Mouse (Mus musculus) forebrain, embryonic 12.5 days (tissue): ENCODE results near the gene Cacul1. TPM values are rescaled to one million over a fixed set of nuclear protein-coding genes. Genes with fewer than 3 reads are reported as not detected.

Experiments
- ATAC-seq: fragments of 200-750 bp; cut with Nextera tagmentation; 2 replicates; pipeline ENCODE4 v1.8.0; 2017; ENCODE audit warnings: moderate TSS enrichment; ENCODE audit not compliant: low FRiP score
- H3K27ac ChIP-seq: fragments of 300-500 bp; sonication (generic); 2 replicates; pipeline ENCODE4 v1.5.1; 2016; ENCODE audit warnings: mild to moderate bottlenecking
- H3K27me3 ChIP-seq: fragments of 300-500 bp; sonication (generic); 2 replicates; pipeline ENCODE4 v1.6.1; 2016; ENCODE audit warnings: mild to moderate bottlenecking
- H3K36me3 ChIP-seq: fragments of 300-500 bp; sonication (generic); replicated peaks from 2 replicates; pipeline ENCODE4 v1.6.1; 2016; ENCODE audit warnings: mild to moderate bottlenecking
- H3K4me1 ChIP-seq: fragments of 300-500 bp; sonication (generic); 2 replicates; pipeline ENCODE4 v1.6.1; 2016
- H3K4me2 ChIP-seq: fragments of 300-500 bp; sonication (generic); 2 replicates; pipeline ENCODE4 v1.6.1; 2016; ENCODE audit warnings: mild to moderate bottlenecking, moderate library complexity
- H3K4me3 ChIP-seq: fragments of 300-500 bp; sonication (generic); replicated peaks from 2 replicates; pipeline ENCODE4 v1.5.1; 2016; ENCODE audit warnings: mild to moderate bottlenecking
- H3K9ac ChIP-seq: fragments of 300-500 bp; sonication (generic); 2 replicates; pipeline ENCODE4 v1.6.1; 2016; ENCODE audit warnings: mild to moderate bottlenecking
- H3K9me3 ChIP-seq: fragments of 300-500 bp; sonication (generic); 2 replicates; pipeline ENCODE4 v1.6.1; 2016
- WGBS: fragments of 180-500 bp; shearing (Covaris S2); methylation state at CpG from one replicate; pipeline ENCODE4 v1.1.7; 2016; 5-methylcytosine and 5-hydroxymethylcytosine counted together
- polyA plus RNA-seq: library from polyadenylated mRNA; unstranded; fragments of >200 nt; fragmentation: Nextera tagmentation; extraction: Ambion mirVana; gene quantifications from 2 replicates; pipeline ENCODE4 v1.2.1, GENCODE M21; 2016

Cacul1 gene
- polyA plus RNA-seq, 1 experiment from 2014 or later = 34.1 TPM

GRCm38 (mm10) chr19:60525086-60525485 is 55.7 kb downstream of the Cacul1 start:
- no peak overlapping the region for H3K9ac ChIP-seq
- H3K9me3 ChIP-seq = no peaks in the 10 kb centered on the region
- H3K4me1 ChIP-seq = no peaks in the 10 kb centered on the region
- H3K4me2 ChIP-seq = no peak overlapping the region
- H3K27me3 ChIP-seq = no peaks in the 10 kb centered on the region
- H3K4me3 ChIP-seq = no peak overlapping the region
- peaks cover 14% of the 10 kb centered on the region for H3K36me3 ChIP-seq
- H3K27ac ChIP-seq = no peak overlapping the region
- ATAC-seq = no peak
- WGBS = 73% methylated on average over 1 of the region's 1 CpGs

- Histone ChIP-seq H3K27me3 (no peaks in the 10 kb centered on the region), H3K4me2 (no peak overlapping the region), H3K36me3 (peaks cover 14% of the 10 kb centered on the region), H3K9ac (no peak overlapping the region), H3K4me3 (no peak overlapping the region), H3K4me1 (no peaks in the 10 kb centered on the region), H3K27ac (no peak overlapping the region), H3K9me3 (no peaks in the 10 kb centered on the region)
- ATAC-seq = no peak
- 94% methylated on average over 3 of the region's 3 CpGs for WGBS
Measured at GRCm38 (mm10) chr19:60524678-60525077, 56.1 kb downstream of the Cacul1 start.

GRCm38 (mm10) chr19:60520131-60520530 is 60.7 kb downstream of the Cacul1 start:
- H3K27ac ChIP-seq = no peak overlapping the region
- no peak overlapping the region for H3K4me2 ChIP-seq
- no peaks in the 10 kb centered on the region; the same call in 1 of the 2 replicates for H3K27me3 ChIP-seq
- peaks cover 2% of the 10 kb centered on the region for H3K36me3 ChIP-seq
- no peak for ATAC-seq
- H3K9ac ChIP-seq = no peak overlapping the region
- no peak overlapping the region for H3K4me3 ChIP-seq
- no peaks in the 10 kb centered on the region for H3K9me3 ChIP-seq
- 90% methylated on average over 3 of the region's 3 CpGs for WGBS
- H3K4me1 ChIP-seq = no peaks in the 10 kb centered on the region

GRCm38 (mm10) chr19:60515064-60515463 is 65.8 kb downstream of the Cacul1 start:
- Histone ChIP-seq H3K9ac (no peak overlapping the region), H3K27ac (no peak overlapping the region), H3K4me3 (no peak overlapping the region), H3K36me3 (no peaks in the 10 kb centered on the region), H3K4me1 (peaks cover 6% of the 10 kb centered on the region; the same call in 1 of the 2 replicates), H3K9me3 (no peaks in the 10 kb centered on the region), H3K27me3 (peaks cover 8% of the 10 kb centered on the region), H3K4me2 (no peak overlapping the region)
- 72% methylated on average over 2 of the region's 2 CpGs for WGBS
- ATAC-seq = no peak

GRCm38 (mm10) chr19:60513431-60513830 is 67.4 kb downstream of the Cacul1 start:
- Histone ChIP-seq H3K9ac (no peak overlapping the region), H3K27ac (no peak overlapping the region), H3K4me3 (no peak overlapping the region), H3K4me1 (peaks cover 13% of the 10 kb centered on the region; the same call in 1 of the 2 replicates), H3K4me2 (no peak overlapping the region), H3K36me3 (no peaks in the 10 kb centered on the region), H3K27me3 (peaks cover 8% of the 10 kb centered on the region), H3K9me3 (no peaks in the 10 kb centered on the region)
- no peak for ATAC-seq
- WGBS = 39% methylated on average over 3 of the region's 3 CpGs

GRCm38 (mm10) chr19:60500209-60500608 is 80.6 kb downstream of the Cacul1 start:
- ATAC-seq = no peak
- Histone ChIP-seq H3K36me3 (no peaks in the 10 kb centered on the region), H3K9ac (no peak overlapping the region), H3K27me3 (0 out of 2 replicates have a peak, but pooled peaks cover 8% of the 10 kb centered on the region), H3K4me2 (no peak overlapping the region), H3K27ac (no peak overlapping the region), H3K4me3 (no peak overlapping the region), H3K4me1 (no peaks in the 10 kb centered on the region), H3K9me3 (no peaks in the 10 kb centered on the region)

- H3K4me3 ChIP-seq = no peak overlapping the region
- H3K27me3 ChIP-seq = 0 out of 2 replicates have a peak, but pooled peaks cover 5% of the 10 kb centered on the region
- H3K4me1 ChIP-seq = no peaks in the 10 kb centered on the region
- ATAC-seq = no peak
- no peaks in the 10 kb centered on the region for H3K36me3 ChIP-seq
- H3K27ac ChIP-seq = no peak overlapping the region
- no peaks in the 10 kb centered on the region for H3K9me3 ChIP-seq
- WGBS = 78% methylated on average over 4 of the region's 4 CpGs
- no peak overlapping the region for H3K4me2 ChIP-seq
- H3K9ac ChIP-seq = no peak overlapping the region
Measured at GRCm38 (mm10) chr19:60497171-60497570, 83.7 kb downstream of the Cacul1 start.

GRCm38 (mm10) chr19:60495772-60496171 is 85.1 kb downstream of the Cacul1 start:
- Histone ChIP-seq H3K4me2 (no peak overlapping the region), H3K9ac (no peak overlapping the region), H3K27ac (no peak overlapping the region), H3K27me3 (0 out of 2 replicates have a peak, but pooled peaks cover 5% of the 10 kb centered on the region), H3K9me3 (no peaks in the 10 kb centered on the region), H3K4me3 (no peak overlapping the region), H3K4me1 (no peaks in the 10 kb centered on the region), H3K36me3 (no peaks in the 10 kb centered on the region)
- 69% methylated on average over 3 of the region's 3 CpGs for WGBS
- ATAC-seq = no peak

GRCm38 (mm10) chr19:60489566-60489965 is 91.3 kb downstream of the Cacul1 start:
- WGBS = 94% methylated on average over 1 of the region's 1 CpGs
- no peak for ATAC-seq

GRCm38 (mm10) chr19:60485261-60485660 is 95.6 kb downstream of the Cacul1 start:
- no peaks in the 10 kb centered on the region for H3K27me3 ChIP-seq
- no peak overlapping the region for H3K27ac ChIP-seq
- H3K9ac ChIP-seq = no peak overlapping the region
- no peak overlapping the region for H3K4me2 ChIP-seq
- H3K4me3 ChIP-seq = no peak overlapping the region
- no peaks in the 10 kb centered on the region for H3K36me3 ChIP-seq
- no peaks in the 10 kb centered on the region for H3K9me3 ChIP-seq
- no peaks in the 10 kb centered on the region for H3K4me1 ChIP-seq
- ATAC-seq = no peak

More at GRCm38 (mm10) chr19:60489566-60489965, 91.3 kb downstream of the Cacul1 start:
- H3K27ac ChIP-seq = no peak overlapping the region
- no peak overlapping the region for H3K9ac ChIP-seq
- no peaks in the 10 kb centered on the region for H3K4me1 ChIP-seq
- H3K27me3 ChIP-seq = no peaks in the 10 kb centered on the region
- no peak overlapping the region for H3K4me2 ChIP-seq
- no peaks in the 10 kb centered on the region for H3K9me3 ChIP-seq
- no peak overlapping the region for H3K4me3 ChIP-seq
- H3K36me3 ChIP-seq = no peaks in the 10 kb centered on the region

GRCm38 (mm10) chr19:60478859-60479258 is 102.0 kb downstream of the Cacul1 start:
- Histone ChIP-seq H3K4me3 (no peak overlapping the region), H3K9me3 (no peaks in the 10 kb centered on the region), H3K27ac (no peak overlapping the region), H3K27me3 (no peaks in the 10 kb centered on the region), H3K4me1 (no peaks in the 10 kb centered on the region), H3K9ac (no peak overlapping the region), H3K36me3 (no peaks in the 10 kb centered on the region), H3K4me2 (no peak overlapping the region)
- WGBS = 37% methylated on average over 1 of the region's 1 CpGs
- no peak for ATAC-seq

GRCm38 (mm10) chr19:60477788-60478187 is 103.0 kb downstream of the Cacul1 start:
- ATAC-seq = no peak
- no peaks in the 10 kb centered on the region for H3K36me3 ChIP-seq
- H3K4me3 ChIP-seq = no peak overlapping the region
- H3K4me1 ChIP-seq = no peaks in the 10 kb centered on the region
- H3K9me3 ChIP-seq = no peaks in the 10 kb centered on the region
- no peak overlapping the region for H3K27ac ChIP-seq
- H3K4me2 ChIP-seq = no peak overlapping the region
- WGBS = 51% methylated on average over 2 of the region's 2 CpGs
- no peak overlapping the region for H3K9ac ChIP-seq
- H3K27me3 ChIP-seq = no peaks in the 10 kb centered on the region
